Mouse (Mus musculus): ENCODE measurements around the gene Gm13023. TPM values are rescaled to one million over a fixed set of nuclear protein-coding genes. Genes with fewer than 3 reads are reported as not detected.
"Not testable (repeated sequence)": the region's sequence is repeated elsewhere in the genome, so short reads cannot be mapped to it uniquely, and the experiment has no call there.

The Gm13023 gene
- polyA plus RNA-seq (2014; fragmentation: Nextera tagmentation; extraction: Ambion mirVana) = not detected in 2 replicates

DNA sequence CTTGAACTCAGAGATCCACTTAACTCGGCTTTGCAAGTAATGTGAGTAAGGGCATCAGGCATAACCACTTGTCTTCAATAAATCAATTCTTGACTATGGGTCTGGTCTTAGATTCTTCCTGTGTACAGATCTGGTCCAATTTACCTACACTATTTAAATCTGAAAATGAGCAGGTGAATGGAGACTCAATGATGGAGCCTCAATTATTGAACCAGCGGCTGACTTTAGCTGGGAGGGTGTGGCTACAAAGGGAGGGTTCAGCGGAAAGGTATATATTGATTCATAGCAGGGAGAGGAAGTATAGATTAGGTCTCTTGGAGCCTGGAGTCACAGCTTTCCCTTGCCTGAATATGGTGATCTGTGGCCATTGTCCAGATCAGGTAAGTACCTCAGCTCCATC is at the start of gene Gm13023:
Gene Gm13023, plus strand, starts transcription at position 301 of the 400 bp plus-strand sequence.
- WGBS = 87% methylated on average over 3 of the region's 3 CpGs
- H3K9me3 ChIP-seq (ENCODE audit: control insufficient read depth, low read length); H3K4me1 ChIP-seq (replicated peaks; ENCODE audit: control insufficient read depth, insufficient read depth, low read length); H3K36me3 ChIP-seq (ENCODE audit: control insufficient read depth, insufficient read depth, low read length); DNase-seq (ENCODE audit: low spot score); H3K4me2 ChIP-seq; ATAC-seq (replicated peaks; ENCODE audit: low FRiP score); H3K27ac ChIP-seq (ENCODE audit: low read depth, low read length); H3K27me3 ChIP-seq (replicated peaks; ENCODE audit: control insufficient read depth, insufficient read depth, low read length); H3K9ac ChIP-seq (ENCODE audit: low read depth, low read length); H3K4me3 ChIP-seq (ENCODE audit: low read depth, low read length): not testable (repeated sequence)

DNA sequence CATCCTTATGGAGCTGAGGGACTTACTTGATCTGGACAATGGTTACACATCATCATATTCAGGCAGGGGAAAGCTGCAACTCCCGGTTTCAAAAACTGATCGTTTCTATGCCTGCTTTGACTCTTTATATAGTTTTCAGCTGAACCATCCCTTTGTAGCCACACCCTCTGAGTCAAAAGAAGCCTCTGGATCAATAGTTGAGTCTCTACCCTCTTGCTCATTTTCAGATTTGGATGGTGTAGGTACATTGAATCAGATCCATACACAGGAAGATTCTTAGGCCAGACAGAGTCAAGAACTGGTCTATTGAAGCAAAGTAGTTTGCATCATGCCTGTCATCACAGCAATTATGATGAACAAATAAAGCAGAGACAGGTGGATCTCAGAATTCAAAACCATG is 26.8 kb downstream of the Gm13023 start, which contains the start of gene Gm13084:
Gene Gm13084, minus strand, starts transcription at position 101 of the 400 bp plus-strand sequence.
- H3K36me3 ChIP-seq (ENCODE audit: control insufficient read depth, insufficient read depth, low read length) = no peaks in the 10 kb centered on the region
- H3K4me3 ChIP-seq (ENCODE audit: low read depth, low read length) = no peak within 1 kb of the TSS
- WGBS = 78% methylated on average over 2 of the region's 2 CpGs
- H3K4me1 ChIP-seq (replicated peaks; ENCODE audit: control insufficient read depth, insufficient read depth, low read length) = no peaks in the 10 kb centered on the region
- H3K27me3 ChIP-seq (replicated peaks; ENCODE audit: control insufficient read depth, insufficient read depth, low read length) = no peaks in the 10 kb centered on the region
- DNase-seq (ENCODE audit: low spot score) = no peak
- no peak for ATAC-seq (replicated peaks; ENCODE audit: low FRiP score)
- H3K27ac ChIP-seq (ENCODE audit: low read depth, low read length) = no peak within 1 kb of the TSS
- H3K4me2 ChIP-seq = no peak within 1 kb of the TSS
- H3K9ac ChIP-seq (ENCODE audit: low read depth, low read length) = no peak within 1 kb of the TSS
- H3K9me3 ChIP-seq (ENCODE audit: control insufficient read depth, low read length) = no peaks in the 10 kb centered on the region

Other genes starting within 250 kb of the Gm13023 start
- gene BC080695, start 237.7 kb upstream of the Gm13023 start, polyA plus RNA-seq (2014; fragmentation: Nextera tagmentation; extraction: Ambion mirVana) = not detected in 2 replicates
- not detected in 2 replicates for gene Gm13057, start 237.6 kb upstream of the Gm13023 start, polyA plus RNA-seq (2014; fragmentation: Nextera tagmentation; extraction: Ambion mirVana)
- gene Gm13083, start 174.3 kb upstream of the Gm13023 start, polyA plus RNA-seq (2014; fragmentation: Nextera tagmentation; extraction: Ambion mirVana) = not detected in 2 replicates
- not detected in 2 replicates for gene Gm13088, start 132.1 kb upstream of the Gm13023 start, polyA plus RNA-seq (2014; fragmentation: Nextera tagmentation; extraction: Ambion mirVana)
- not detected in 2 replicates for gene Gm13089, start 86.6 kb upstream of the Gm13023 start, polyA plus RNA-seq (2014; fragmentation: Nextera tagmentation; extraction: Ambion mirVana)
- gene Gm13078, start 69.9 kb upstream of the Gm13023 start, polyA plus RNA-seq (2014; fragmentation: Nextera tagmentation; extraction: Ambion mirVana) = not detected in 2 replicates
- gene Gm13084, start 26.7 kb downstream of the Gm13023 start, polyA plus RNA-seq (2014; fragmentation: Nextera tagmentation; extraction: Ambion mirVana) = not detected in 2 replicates
- gene Gm13103, start 57.1 kb downstream of the Gm13023 start, polyA plus RNA-seq (2014; fragmentation: Nextera tagmentation; extraction: Ambion mirVana) = not detected in 2 replicates
- gene Pramef6, start 111.0 kb downstream of the Gm13023 start, polyA plus RNA-seq (2014; fragmentation: Nextera tagmentation; extraction: Ambion mirVana) = not detected in 2 replicates
- not detected in 2 replicates for gene Pramef25, start 161.7 kb downstream of the Gm13023 start, polyA plus RNA-seq (2014; fragmentation: Nextera tagmentation; extraction: Ambion mirVana)
- not detected in 2 replicates for gene Gm13101, start 177.6 kb downstream of the Gm13023 start, polyA plus RNA-seq (2014; fragmentation: Nextera tagmentation; extraction: Ambion mirVana)
- not detected in 2 replicates for gene Pramef17, start 205.0 kb downstream of the Gm13023 start, polyA plus RNA-seq (2014; fragmentation: Nextera tagmentation; extraction: Ambion mirVana)